Mouse (Mus musculus) right cerebral cortex, postnatal 25 days (tissue): ENCODE measurements around the gene Clk1.

ENCODE experiments used
- DNase-seq: peaks from one replicate; pipeline ENCODE4 v3.0.0; 2022

The Clk1 gene

DNA sequence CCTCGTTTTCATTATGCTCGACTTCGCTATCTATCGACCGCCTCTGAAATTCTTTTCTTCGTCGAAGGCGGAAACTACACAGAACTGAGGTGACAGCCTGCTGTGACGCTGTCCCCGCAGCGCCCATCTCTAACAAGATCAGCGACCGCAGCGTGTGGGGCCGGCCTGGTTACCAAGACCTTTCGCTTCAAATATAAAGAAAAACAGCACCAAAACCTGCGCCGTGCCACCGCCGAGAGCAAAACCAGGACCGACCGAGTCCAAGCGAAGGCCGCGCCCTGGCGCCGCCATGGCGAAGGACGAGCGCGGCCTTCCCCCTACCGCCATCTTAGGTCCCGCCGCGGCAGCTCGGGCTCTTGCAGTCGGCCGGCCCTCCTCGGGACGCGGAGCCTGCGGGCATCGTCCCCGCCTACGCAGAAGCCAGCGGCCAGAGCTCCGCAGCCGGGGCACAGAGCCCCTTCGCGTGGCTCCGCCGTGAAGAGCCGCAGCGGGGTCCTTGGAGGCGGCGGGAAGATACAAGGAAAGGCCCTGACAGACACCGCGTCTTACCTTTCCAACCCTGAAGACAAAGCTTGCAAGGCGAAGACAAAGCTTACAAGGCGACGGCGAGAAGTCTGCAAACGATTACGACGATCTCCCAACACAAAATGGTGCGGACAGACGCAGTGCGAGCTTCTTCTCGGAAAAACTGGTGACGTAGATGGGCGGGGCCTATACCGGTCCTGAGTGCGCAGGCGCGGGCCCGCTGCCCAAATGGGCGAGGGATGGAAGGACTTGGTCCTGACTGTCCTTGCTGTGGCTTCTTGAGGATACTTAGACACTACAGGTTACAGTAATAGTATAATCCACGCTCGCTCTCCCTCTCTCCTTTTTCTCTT, at the start of gene Clk1:
Clk1 (minus strand) TSS at position 696 of the 878 bp plus-strand sequence.
- peak; percentile 93 for DNase-seq

GRCm38 (mm10) chr1:58465561-58465960, 41.7 kb upstream of the Clk1 start:
- DNase-seq = no peak

DNA sequence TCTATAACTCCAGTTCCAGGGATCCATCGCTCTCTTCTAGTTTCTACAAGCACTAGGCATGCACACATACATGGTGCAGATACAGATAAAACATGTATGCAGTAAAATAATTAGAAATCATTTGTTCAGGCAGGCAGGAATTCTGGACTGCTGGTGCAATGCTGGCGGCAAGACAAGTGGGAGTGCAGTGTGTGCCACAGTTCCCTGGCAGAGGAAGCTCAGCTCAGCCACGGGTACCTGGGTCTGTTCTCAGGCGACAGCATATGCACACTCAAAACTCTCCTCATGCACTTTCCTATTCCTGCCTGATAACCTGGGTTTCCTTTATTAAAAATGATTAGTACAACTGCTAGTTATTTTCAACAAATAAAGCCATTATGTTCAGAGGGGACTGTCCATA, 41.2 kb upstream of the Clk1 start:
- DNase-seq = no peak

DNA sequence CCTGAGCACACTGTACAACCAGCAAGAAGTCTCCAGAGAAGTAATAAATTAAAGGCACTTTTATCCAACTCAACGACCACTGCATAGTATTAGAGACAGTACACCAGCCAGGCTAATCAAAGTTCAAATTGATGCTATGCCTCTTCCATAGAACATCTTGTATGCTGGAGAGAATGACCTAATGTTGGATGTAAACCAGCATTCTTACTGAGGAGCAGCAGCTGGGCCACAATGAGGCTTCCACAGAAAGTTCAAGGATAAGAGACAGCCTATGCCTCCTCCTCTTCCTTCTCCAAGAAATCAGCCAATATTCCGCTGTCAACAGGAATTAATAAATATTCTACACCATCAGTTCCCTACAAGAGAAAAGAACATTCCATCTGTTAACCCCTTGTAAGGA, 40.1 kb upstream of the Clk1 start:
- no peak for DNase-seq

GRCm38 (mm10) chr1:58460566-58460965, 36.7 kb upstream of the Clk1 start:
- no peak for DNase-seq

DNA sequence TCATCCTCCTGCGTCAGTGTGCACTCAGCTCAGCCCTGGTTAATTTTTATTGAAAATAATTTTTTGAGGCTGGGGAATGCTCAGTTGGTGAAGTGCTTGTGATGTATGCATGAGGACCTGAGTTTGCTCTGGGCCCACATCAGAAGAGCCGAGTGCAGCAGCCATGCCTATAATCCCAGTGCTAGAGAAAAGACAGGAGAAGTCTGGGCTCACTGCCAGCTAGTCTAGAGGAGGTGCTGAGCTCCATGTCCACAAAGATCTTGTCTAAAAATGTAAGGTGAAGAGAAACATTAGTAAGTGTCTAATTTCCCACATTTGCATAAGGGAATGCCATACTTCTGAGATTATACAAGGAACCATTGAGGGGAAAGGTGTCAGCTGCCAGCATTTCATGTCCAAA, 35.0 kb upstream of the Clk1 start:
- no peak for DNase-seq

- DNase-seq = no peak
These were observed 34.3 kb upstream of the Clk1 start for GRCm38 (mm10) chr1:58458175-58458574.

- no peak for DNase-seq
These were observed 30.4 kb upstream of the Clk1 start for GRCm38 (mm10) chr1:58454316-58454715.

DNA sequence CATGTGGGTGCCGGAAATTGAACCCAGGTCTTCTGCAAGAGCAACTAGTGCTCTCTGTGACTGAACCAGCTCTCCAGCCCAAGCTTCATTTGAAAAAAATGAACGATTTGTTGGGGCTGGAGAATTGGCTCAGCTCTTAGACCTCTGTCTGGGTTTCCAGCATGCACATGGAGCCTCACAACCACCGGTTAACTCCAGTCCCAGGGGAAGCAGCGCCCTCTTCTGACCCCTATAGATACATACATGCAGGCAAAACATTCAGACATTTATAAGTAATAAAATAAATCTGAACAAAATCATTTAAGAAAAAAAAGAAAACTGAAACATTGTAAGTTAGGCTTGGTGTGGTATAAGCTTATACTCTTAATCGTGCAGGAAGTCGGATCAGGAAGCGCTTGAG, 24.5 kb upstream of the Clk1 start:
- no peak for DNase-seq

GRCm38 (mm10) chr1:58447766-58448165, 23.9 kb upstream of the Clk1 start:
- no peak for DNase-seq

DNA sequence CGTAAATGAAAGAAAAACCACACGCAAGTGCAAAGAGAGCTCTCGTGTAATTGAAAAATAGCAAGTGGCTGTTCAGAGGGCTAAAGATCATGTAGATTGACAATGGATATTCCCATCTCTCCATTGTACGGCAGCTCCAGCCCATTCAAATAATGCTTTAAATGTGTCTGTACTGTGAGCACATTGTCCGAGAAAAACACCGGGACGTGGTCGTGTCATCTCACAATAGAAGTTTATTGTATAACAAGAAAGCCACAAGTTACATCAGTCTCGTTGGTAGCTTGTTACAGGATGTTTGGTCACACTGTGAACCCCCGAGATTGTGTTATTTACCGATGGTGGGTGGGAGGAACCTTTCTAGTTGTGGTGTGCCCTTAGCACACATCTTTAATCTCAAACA, 22.0 kb upstream of the Clk1 start:
- DNase-seq = no peak

- peak; percentile 90 for DNase-seq
These were observed 21.4 kb upstream of the Clk1 start, which contains the start of the genes Nif3l1 and Ppil3 for GRCm38 (mm10) chr1:58445143-58445722. Gene Nif3l1 (plus strand): TSS chr1:58445151. Gene Ppil3 (minus strand): TSS chr1:58445486.

DNA sequence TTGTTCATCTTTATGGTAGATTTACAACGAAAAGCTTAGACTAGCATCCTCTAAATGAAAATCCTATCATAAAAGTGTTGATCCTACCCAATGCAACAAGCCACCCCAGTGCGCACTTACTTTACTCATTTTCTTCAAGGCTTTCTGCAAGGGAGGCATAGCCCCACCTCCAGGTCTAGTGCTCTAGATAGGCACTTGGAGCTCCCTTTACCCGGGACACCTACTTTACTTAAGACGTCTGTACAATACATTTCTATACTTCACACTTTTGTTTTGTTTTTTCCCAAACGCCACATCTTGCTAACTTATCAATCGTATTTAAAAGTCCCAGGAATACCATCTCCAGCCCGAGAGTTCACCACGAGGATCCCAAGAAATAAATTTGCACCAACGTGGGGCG, 20.8 kb upstream of the Clk1 start:
- no peak for DNase-seq

DNA sequence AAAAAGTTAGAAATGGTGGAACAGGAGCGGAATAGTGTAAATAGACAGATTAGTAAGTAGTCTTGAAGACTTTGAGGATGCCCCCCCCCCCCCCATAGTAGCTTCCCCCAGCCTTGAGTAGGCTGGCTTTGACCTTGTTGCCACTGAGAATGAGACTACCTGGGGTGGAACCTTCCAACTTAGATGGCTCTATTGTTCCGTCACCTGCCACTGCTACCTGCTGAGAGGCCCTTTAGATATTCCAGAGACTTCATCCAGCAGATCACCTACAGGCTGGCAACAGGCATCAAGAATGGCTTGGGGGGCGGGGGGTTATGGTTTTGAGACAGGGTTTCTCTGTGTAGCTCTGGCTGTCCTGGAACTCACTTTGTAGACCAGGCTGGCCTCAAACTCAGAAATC, 685 bp upstream of the Clk1 start:
- DNase-seq = no peak

DNA sequence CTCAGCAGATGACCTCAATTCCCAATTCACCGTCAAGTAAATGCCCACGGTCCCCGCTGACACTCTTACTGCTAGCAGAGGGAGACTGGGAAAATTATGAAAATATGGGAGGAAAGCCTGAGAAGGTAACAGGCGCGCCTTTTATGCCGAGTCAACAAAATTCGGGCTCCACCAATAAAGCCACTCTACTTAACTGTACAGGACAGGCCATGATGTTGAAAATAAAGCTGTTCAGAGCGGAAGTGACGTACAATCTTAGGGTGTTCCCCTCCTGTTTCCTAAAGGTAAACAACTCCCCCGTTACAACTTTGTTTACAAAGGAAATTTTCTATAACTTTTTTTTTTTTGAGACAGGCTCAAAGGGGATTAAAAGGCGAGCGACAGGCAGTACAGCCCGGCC, 987 bp downstream of the Clk1 start:
- DNase-seq = no peak

DNA sequence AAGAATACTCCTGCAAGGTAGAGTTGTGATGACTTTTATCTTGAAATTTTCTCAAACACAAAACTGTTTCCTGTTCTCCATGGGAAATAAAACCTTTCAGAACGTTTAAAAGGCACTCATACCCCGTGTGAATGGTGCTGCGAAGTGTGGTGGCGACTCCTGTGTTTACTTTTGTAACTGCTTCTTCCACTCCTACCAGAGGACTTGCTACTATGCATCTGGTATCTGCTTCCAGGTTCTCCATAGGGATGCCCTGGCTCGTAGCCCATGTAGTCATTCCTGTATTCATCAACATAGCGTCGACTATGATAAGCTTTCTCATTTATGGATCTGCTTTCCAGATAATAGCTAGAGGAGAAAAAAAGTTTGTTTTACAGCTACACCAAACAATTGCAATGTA, 2.9 kb downstream of the Clk1 start:
- DNase-seq = no peak

GRCm38 (mm10) chr1:58420032-58420431, 3.8 kb downstream of the Clk1 start:
- no peak for DNase-seq

DNA sequence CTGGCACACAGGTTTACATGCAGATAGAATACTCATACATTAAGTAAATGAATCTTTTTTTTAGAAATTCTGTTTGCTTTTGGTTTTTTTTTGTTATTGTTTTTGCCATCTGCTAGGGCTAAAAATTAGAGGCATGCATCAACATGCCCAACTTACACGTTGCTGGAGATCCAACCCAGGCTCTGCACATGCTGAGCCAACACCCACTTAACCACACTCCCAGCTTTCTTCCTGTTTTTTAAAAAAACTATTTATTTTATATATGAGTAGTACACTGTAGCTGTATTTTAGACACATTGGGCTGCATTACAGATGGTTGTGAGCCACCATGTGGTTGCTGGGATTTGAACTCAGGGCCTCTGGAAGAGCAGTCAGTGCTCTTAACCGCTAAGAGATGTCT, 7.8 kb downstream of the Clk1 start:
- no peak for DNase-seq

DNA sequence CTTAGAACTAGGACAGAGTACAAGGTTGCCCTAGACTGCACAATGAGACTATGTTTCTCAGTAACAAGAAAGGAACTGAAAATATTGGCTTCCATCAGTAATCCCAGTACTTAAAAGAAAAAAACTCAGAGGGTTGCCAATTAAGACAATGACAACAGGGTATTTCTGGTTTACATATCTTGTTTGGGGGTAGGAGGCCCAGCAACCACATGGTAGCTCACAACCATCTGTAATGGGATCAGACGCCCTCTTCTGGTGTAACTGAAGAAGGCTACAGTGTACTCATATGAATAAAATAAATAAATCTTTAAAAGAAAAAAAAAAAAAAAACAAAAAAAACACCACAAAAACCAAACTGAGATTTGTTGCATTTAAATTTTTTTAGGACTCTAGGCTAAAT, 8.4 kb downstream of the Clk1 start:
- no peak for DNase-seq

DNA sequence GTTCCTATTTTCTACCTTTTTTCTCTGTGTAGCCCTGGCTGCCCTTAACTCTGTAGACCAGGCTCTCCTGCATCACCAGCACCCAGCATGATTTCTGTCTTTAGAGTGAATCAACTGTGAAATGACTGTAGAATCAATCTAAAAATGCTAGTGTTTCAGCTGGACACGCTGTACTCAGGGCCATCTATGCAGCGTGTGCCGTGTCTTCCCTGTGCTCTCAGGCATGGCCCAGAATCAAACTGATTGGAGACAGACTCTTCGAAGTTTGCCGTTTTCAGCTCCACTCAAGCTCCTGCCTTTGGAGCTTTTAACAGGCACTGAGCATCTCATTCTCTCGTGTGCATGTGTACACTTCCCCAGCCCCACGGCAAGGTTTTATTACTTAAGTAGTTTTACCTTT, 13.1 kb downstream of the Clk1 start:
- DNase-seq = no peak

DNA sequence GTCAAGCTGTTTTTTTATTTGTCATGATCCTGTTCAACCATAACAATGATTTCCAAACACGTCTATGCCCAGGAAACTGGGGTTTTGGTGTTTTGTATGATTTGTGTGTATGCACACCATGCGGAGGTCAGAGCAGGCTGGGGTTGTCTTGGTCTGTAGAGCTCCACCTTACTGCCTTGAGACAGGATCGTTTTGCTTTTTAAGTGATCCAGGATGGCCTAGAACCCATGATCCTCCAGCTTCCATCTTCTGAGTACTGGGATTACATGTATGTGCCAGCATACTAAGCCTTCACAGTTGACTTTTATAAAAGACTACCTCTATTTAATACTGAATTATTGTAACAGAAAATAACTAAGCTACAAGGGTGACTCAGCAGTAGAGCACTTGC, 13.7 kb downstream of the Clk1 start:
- no peak for DNase-seq

DNA sequence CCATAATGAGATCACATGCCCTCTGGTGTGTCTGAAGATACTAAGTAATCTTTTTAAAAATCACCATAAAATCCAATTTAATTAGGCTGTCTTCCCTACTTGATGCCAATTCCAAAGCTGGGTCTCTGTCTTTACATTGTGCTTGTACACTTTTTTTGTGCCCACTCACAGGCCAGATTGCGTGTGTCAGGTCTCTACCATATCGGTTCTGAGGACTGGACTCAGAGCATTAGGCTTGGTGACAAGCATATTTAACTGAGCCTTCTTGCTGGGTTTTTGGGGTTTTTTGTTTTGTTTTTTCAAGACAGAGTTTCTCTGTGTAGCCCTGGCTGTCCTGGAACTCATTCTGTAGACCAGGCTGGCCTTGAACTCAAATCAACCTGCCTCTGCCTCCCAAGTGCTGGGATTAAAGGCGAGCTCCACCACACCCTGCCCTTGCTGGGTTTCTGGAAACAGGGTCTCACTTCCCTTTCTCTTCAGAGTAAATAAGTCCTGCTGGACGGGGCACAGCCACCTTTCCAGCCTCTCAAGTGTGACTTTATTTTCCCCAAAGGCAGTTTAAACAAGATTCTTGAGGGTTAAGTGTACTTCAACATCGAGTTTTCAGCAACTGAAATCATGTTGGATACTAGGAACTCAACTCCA, 14.2 kb downstream of the Clk1 start:
- no peak for DNase-seq

- DNase-seq = no peak
These were observed 15.7 kb downstream of the Clk1 start for GRCm38 (mm10) chr1:58408141-58408540.

GRCm38 (mm10) chr1:58407321-58407720, 16.5 kb downstream of the Clk1 start:
- DNase-seq = no peak
